Mouse (Mus musculus) right cerebral cortex, adult 18-20 months (tissue): ENCODE measurements around the gene Dlx3.

Source experiments
- DNase-seq: peaks from one replicate; pipeline ENCODE4 v3.0.0; 2022; ENCODE audit warnings: mixed read lengths

Dlx3 gene

DNA sequence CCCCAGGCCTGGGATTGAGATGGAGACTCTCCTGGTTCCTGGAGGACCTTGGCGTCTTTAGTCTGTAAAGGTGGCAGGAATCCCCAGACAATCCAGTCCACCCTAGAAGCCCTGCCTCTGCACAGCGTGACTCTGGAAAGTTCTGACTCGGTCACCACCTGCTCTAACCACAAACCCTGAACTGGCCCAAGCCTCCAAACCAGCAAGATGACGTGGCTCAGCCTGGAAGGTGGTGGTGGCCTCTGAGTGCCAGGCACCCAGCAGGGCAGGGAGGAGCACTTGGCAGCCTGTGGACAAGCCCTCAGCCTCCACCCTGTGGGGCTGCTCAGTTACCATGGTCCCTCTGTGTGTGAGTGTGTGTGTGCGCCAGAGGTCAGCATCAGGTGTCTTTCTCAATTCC lies 38.0 kb downstream of the Dlx3 start:
- no peak for DNase-seq

DNA sequence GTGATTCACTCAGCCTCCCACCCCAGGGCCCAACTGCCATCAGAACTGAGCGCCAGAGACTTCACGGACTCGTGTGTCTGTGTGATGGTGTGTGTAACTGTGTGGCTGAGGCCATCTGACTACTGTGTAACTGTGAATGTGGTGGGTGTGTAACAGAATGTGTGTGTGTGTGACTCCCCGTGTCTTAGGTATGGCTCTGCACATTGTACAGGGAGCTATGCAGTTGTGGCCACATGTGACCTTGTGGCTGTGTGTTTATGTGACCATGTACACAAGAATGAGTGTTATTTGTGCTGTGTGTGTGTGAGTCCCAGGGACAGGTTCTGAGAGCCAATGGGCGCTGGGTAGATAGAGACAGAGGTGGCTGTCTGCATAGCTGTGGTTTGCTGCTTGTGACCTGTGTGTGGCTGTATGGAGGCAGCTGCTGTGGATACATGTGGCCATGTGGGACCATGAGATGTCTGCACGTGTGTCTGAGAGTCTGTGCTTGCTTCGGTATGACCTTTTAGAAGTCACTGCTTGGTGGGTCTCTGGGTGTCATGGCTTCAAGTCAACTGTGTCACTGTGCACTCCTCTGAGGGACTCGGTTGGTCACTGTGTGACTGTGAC lies 39.9 kb downstream of the Dlx3 start:
- DNase-seq = no peak

GRCm38 (mm10) chr11:95160693-95161092 lies 40.8 kb downstream of the Dlx3 start:
- no peak for DNase-seq

- no peak for DNase-seq
Measured at GRCm38 (mm10) chr11:95161708-95162107, 41.8 kb downstream of the Dlx3 start.

GRCm38 (mm10) chr11:95165857-95166256 lies 45.9 kb downstream of the Dlx3 start:
- DNase-seq = no peak
